Mouse (Mus musculus): ENCODE measurements at regions not wholly inside any gene's neighbourhood (a gene's known extent, or its start where the extent isn't known, plus 50 kb on each side); places are given as distances from the start of the nearest gene placed in this dataset.

GRCm38 (mm10) chr6:94845821-94846220, 145.9 kb upstream of the Lrig1 start:
- no peak for TF ChIP-seq POLR2A (IDR thresholded peaks at IDR 0.05; ENCODE audit: borderline replicate concordance, control insufficient read depth, low read depth, low read length)
- no peak for TF ChIP-seq CTCF (IDR thresholded peaks at IDR 0.05; ENCODE audit: control insufficient read depth, insufficient read depth, low read length)

All from bone marrow, adult 2 months (tissue).